Mouse (Mus musculus) limb, embryonic 11.5 days (tissue): ENCODE results near the gene Cdh7. TPM values are rescaled to one million over a fixed set of nuclear protein-coding genes. Genes with fewer than 3 reads are reported as not detected.

Source experiments
- ATAC-seq: fragments of 200-750 bp; cut with Nextera tagmentation; 2 replicates; pipeline ENCODE4 v1.8.0; 2017; ENCODE audit warnings: low read depth; ENCODE audit not compliant: insufficient number of reproducible peaks, low FRiP score, low TSS enrichment
- DNase-seq: peaks from one replicate; pipeline ENCODE4 v3.0.0-alpha.2; 2015; ENCODE audit warnings: low spot score
- H3K27ac ChIP-seq: fragments of 300-500 bp; sonication (generic); replicated peaks from 2 replicates; pipeline ENCODE4 v1.5.1; 2014; ENCODE audit warnings: low read depth, mild to moderate bottlenecking, low read length
- H3K27me3 ChIP-seq: fragments of 300-500 bp; sonication (generic); 2 replicates; pipeline ENCODE4 v1.6.1; 2014; ENCODE audit warnings: mild to moderate bottlenecking, low read length, mixed read lengths; ENCODE audit not compliant: control insufficient read depth, insufficient read depth
- H3K36me3 ChIP-seq: fragments of 300-500 bp; sonication (generic); 2 replicates; pipeline ENCODE4 v1.6.1; 2014; ENCODE audit warnings: mild to moderate bottlenecking, low read length, moderate library complexity, mixed read lengths; ENCODE audit not compliant: control insufficient read depth, insufficient read depth
- H3K4me1 ChIP-seq: fragments of 300-500 bp; sonication (generic); 2 replicates; pipeline ENCODE4 v1.6.1; 2014; ENCODE audit warnings: low read length, mixed read lengths; ENCODE audit not compliant: control insufficient read depth, insufficient read depth
- H3K4me2 ChIP-seq: fragments of 300-500 bp; sonication (generic); 2 replicates; pipeline ENCODE4 v1.6.1; 2014; ENCODE audit warnings: low read depth, mild to moderate bottlenecking, moderate library complexity; ENCODE audit not compliant: severe bottlenecking
- H3K4me3 ChIP-seq: fragments of 300-500 bp; sonication (generic); 2 replicates; pipeline ENCODE4 v1.5.1; 2014; ENCODE audit warnings: low read depth, low read length
- H3K9ac ChIP-seq: fragments of 300-500 bp; sonication (generic); 2 replicates; pipeline ENCODE4 v1.6.1; 2014; ENCODE audit warnings: mild to moderate bottlenecking, low read length
- H3K9me3 ChIP-seq: fragments of 300-500 bp; sonication (generic); 2 replicates; pipeline ENCODE4 v1.6.1; 2016; ENCODE audit warnings: low read length; ENCODE audit not compliant: control insufficient read depth
- WGBS: fragments of 180-500 bp; shearing (Covaris S2); extraction: QIAGEN DNeasy Blood & Tissue Kit; methylation state at CpG from one replicate; pipeline ENCODE4 v1.1.7; 2014; 5-methylcytosine and 5-hydroxymethylcytosine counted together
- polyA plus RNA-seq: library from polyadenylated mRNA; unstranded; fragments of >200 nt; fragmentation: Nextera tagmentation; extraction: Ambion mirVana; gene quantifications from 2 replicates; pipeline ENCODE4 v1.2.1, GENCODE M21; 2014

Cdh7 gene
- polyA plus RNA-seq, 1 experiment from 2014 or later = 0.89 TPM

DNA sequence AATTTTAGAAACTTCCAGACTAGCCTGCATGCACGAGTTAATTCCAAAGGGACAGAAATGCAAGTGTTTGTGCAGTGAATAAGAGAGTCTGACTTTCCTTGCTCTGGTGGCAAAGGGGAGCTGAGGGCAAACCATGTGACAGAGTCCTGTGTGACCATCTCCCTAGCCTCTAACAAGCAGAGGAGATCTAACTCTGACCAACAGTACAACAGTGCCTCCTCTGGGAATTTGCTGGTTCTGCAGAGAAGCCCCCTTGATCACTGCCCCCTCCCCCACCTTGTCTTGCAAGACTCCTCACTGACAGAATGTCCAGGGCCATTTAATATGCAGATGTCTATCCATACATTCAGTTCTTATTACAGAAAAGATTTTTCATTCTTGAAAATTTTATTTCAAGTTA, 3.2 kb downstream of the Cdh7 start:
- ATAC-seq (peak; percentile 65; the same call in 1 of the 2 replicates), DNase-seq (peak; percentile 52)
- Histone ChIP-seq H3K36me3 (no peaks in the 10 kb centered on the region), H3K27me3 (peaks cover 9% of the 10 kb centered on the region; the same call in 1 of the 2 replicates), H3K9me3 (no peaks in the 10 kb centered on the region), H3K27ac (no peak overlapping the region), H3K9ac (no peak overlapping the region), H3K4me1 (no peaks in the 10 kb centered on the region), H3K4me3 (no peak overlapping the region), H3K4me2 (no peak overlapping the region)
- WGBS = 14% methylated on average over 1 of the region's 1 CpGs

DNA sequence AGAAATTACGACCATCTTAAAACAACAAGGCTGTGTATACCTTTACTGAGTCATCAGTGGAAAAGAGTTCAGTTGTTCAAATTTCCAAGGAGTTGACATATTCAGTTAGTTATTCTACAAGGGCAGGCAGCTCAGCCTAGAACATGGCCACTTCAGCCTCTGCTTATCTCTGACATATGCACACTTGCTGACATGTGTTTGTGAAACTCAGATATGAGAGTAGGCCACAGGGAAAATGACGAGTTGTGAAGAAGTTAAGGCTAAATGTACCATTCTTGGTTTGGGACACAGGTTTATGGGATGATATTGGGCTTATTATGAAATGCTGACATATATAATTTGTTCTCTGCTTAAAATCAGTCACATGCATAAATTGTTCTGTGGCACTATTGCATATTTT, 7.3 kb downstream of the Cdh7 start:
- Histone ChIP-seq H3K27ac (no peak overlapping the region), H3K9ac (no peak overlapping the region), H3K36me3 (no peaks in the 10 kb centered on the region), H3K4me2 (no peak overlapping the region), H3K4me3 (no peak overlapping the region), H3K4me1 (no peaks in the 10 kb centered on the region), H3K9me3 (no peaks in the 10 kb centered on the region), H3K27me3 (no peaks in the 10 kb centered on the region)
- DNase-seq = no peak
- WGBS = 84% methylated on average over 2 of the region's 2 CpGs
- no peak for ATAC-seq

DNA sequence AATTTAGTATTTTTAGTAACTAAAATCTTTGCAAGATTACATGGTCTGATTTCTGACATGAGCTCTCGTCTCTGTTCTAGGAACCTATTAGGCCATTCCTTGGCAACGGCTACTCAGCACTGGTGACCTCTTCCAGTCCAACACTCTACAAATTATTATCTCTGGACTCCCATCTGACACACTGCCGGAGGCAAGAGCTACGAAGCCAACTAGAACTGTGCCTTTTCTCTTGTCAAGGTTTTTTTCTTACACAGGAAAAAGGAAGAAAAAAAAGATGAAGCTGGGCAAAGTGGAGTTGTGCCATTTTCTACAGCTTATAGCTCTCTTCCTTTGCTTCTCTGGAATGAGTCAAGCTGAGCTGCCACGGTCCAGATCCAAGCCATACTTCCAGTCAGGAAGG, 11.7 kb downstream of the Cdh7 start:
- no peaks in the 10 kb centered on the region for H3K4me1 ChIP-seq
- no peaks in the 10 kb centered on the region for H3K27me3 ChIP-seq
- ATAC-seq (no peak), DNase-seq (no peak)
- no peak overlapping the region for H3K4me2 ChIP-seq
- 81% methylated on average over 5 of the region's 5 CpGs for WGBS
- H3K9ac ChIP-seq = no peak overlapping the region
- no peak overlapping the region for H3K27ac ChIP-seq
- H3K36me3 ChIP-seq = no peaks in the 10 kb centered on the region
- H3K9me3 ChIP-seq = no peaks in the 10 kb centered on the region
- H3K4me3 ChIP-seq = no peak overlapping the region

DNA sequence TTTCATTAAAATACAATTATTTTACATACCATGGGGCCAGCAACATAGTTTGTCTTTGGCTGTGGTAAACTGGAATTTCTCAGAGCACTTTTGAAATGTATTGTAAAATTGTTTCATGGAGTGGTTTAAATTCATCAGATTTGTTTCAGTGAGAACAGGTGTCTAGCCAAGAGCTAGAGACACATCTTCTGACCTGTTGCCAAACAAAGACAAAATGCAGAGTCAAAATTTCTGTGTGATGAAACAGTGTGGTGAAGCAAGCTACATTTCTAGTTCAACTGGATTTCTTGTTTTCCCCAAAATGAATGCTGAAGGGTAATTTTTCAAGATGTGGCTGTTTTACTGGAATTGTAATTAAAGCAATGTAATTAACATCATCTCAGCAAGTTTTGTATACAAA, 22.2 kb downstream of the Cdh7 start:
- no peak for ATAC-seq
- Histone ChIP-seq H3K4me3 (no peak overlapping the region), H3K27ac (no peak overlapping the region), H3K9me3 (no peaks in the 10 kb centered on the region), H3K4me2 (no peak overlapping the region), H3K9ac (no peak overlapping the region), H3K36me3 (no peaks in the 10 kb centered on the region), H3K4me1 (no peaks in the 10 kb centered on the region), H3K27me3 (no peaks in the 10 kb centered on the region)
- DNase-seq = no peak

GRCm38 (mm10) chr1:110005038-110005437, 22.8 kb downstream of the Cdh7 start:
- WGBS = 84% methylated on average over 3 of the region's 3 CpGs
- Histone ChIP-seq H3K9ac (no peak overlapping the region), H3K27ac (no peak overlapping the region), H3K4me3 (no peak overlapping the region), H3K36me3 (no peaks in the 10 kb centered on the region), H3K27me3 (no peaks in the 10 kb centered on the region), H3K4me1 (no peaks in the 10 kb centered on the region), H3K9me3 (no peaks in the 10 kb centered on the region), H3K4me2 (no peak overlapping the region)
- no peak for ATAC-seq
- DNase-seq = no peak

- no peak for ATAC-seq
- H3K27me3 ChIP-seq = no peaks in the 10 kb centered on the region
- 90% methylated on average over 1 of the region's 1 CpGs for WGBS
- H3K4me2 ChIP-seq = no peak overlapping the region
- no peak overlapping the region for H3K9ac ChIP-seq
- no peaks in the 10 kb centered on the region for H3K36me3 ChIP-seq
- H3K27ac ChIP-seq = no peak overlapping the region
- no peak overlapping the region for H3K4me3 ChIP-seq
- H3K9me3 ChIP-seq = no peaks in the 10 kb centered on the region
- H3K4me1 ChIP-seq = no peaks in the 10 kb centered on the region
- no peak for DNase-seq
These were observed 29.9 kb downstream of the Cdh7 start for GRCm38 (mm10) chr1:110012153-110012552.

- ATAC-seq = no peak
- Histone ChIP-seq H3K27ac (no peak overlapping the region), H3K36me3 (no peaks in the 10 kb centered on the region)
These were observed 74.1 kb downstream of the Cdh7 start for GRCm38 (mm10) chr1:110056317-110056716.

GRCm38 (mm10) chr1:110067405-110067804, 85.2 kb downstream of the Cdh7 start:
- Histone ChIP-seq H3K27ac (no peak overlapping the region), H3K36me3 (no peaks in the 10 kb centered on the region), H3K4me2 (no peak overlapping the region), H3K4me3 (no peak overlapping the region), H3K4me1 (no peaks in the 10 kb centered on the region), H3K9me3 (no peaks in the 10 kb centered on the region), H3K27me3 (no peaks in the 10 kb centered on the region), H3K9ac (no peak overlapping the region)
- WGBS = 94% methylated on average over 1 of the region's 1 CpGs
- ATAC-seq (no peak), DNase-seq (no peak)

More at GRCm38 (mm10) chr1:110056317-110056716, 74.1 kb downstream of the Cdh7 start:
- no peaks in the 10 kb centered on the region for H3K9me3 ChIP-seq
- H3K4me3 ChIP-seq = no peak overlapping the region
- no peak overlapping the region for H3K4me2 ChIP-seq
- no peaks in the 10 kb centered on the region for H3K27me3 ChIP-seq
- no peak overlapping the region for H3K9ac ChIP-seq
- H3K4me1 ChIP-seq = no peaks in the 10 kb centered on the region
- DNase-seq = no peak

DNA sequence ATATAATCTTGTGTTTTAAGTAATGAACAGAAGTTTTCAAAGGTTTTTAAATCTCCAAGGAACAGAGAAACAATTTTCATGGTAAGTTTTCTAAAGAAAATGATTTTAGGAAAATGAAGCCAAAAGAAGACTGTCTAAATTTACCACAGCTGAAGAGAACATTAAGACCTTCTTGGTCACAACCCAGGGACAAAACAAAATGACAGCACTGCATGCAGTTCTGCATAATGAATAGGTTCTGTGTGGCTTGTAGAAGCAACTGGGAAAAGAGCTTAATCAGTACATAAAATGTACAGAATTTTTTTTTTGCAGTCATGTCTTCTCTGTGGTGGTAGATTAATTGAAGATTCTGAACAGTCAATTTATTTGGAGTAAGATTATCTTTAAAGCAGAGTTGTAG, 96.2 kb downstream of the Cdh7 start:
- H3K9me3 ChIP-seq = no peaks in the 10 kb centered on the region
- H3K4me1 ChIP-seq = no peaks in the 10 kb centered on the region
- no peak for ATAC-seq
- no peak for DNase-seq
- no peak overlapping the region for H3K4me2 ChIP-seq
- no peak overlapping the region for H3K9ac ChIP-seq
- H3K27me3 ChIP-seq = no peaks in the 10 kb centered on the region
- no peaks in the 10 kb centered on the region for H3K36me3 ChIP-seq
- H3K4me3 ChIP-seq = no peak overlapping the region
- no peak overlapping the region for H3K27ac ChIP-seq
